Mouse (Mus musculus) CH12.LX (cell line): ENCODE measurements around the gene Nhsl1. TPM values are rescaled to one million over a fixed set of nuclear protein-coding genes. Genes with fewer than 3 reads are reported as not detected.

Experiments used
- DNase-seq: peaks from one replicate; pipeline ENCODE4 v3.0.0-alpha.2; 2013; ENCODE audit errors: extremely low read depth
- H3K27ac ChIP-seq: 2 replicates; pipeline ENCODE4 v1.5.1; 2012; ENCODE audit warnings: low read depth, mild to moderate bottlenecking, control low read depth, moderate library complexity; ENCODE audit not compliant: insufficient read depth
- H3K27me3 ChIP-seq: replicated peaks from 2 replicates; pipeline ENCODE3; 2012; ENCODE audit warnings: inconsistent platforms
- H3K36me3 ChIP-seq, 2 experiments: replicated peaks in 1 of 2; 2 replicates each; pipeline versions ENCODE3 to v1.6.1; 2012; ENCODE audit warnings: inconsistent platforms in 1 of 2, low read length in 1 of 2, mild to moderate bottlenecking in 1 of 2, mixed read lengths in 1 of 2, moderate library complexity in 1 of 2; ENCODE audit not compliant: control insufficient read depth in 1 of 2, insufficient read depth in 1 of 2
- H3K4me1 ChIP-seq, 2 experiments: 2 replicates each; pipeline ENCODE4 v1.6.1; 2012; ENCODE audit warnings: inconsistent platforms in 1 of 2, moderate library complexity in 1 of 2; ENCODE audit not compliant: insufficient read depth in 2 of 2, control insufficient read depth in 1 of 2
- H3K4me2 ChIP-seq: 2 replicates; pipeline ENCODE4 v1.6.1; 2012; ENCODE audit warnings: low read depth, mild to moderate bottlenecking, control low read depth; ENCODE audit not compliant: poor library complexity, insufficient read depth, severe bottlenecking
- H3K4me3 ChIP-seq, 3 experiments: fragments of 150-350 bp in 1 of 3; sonication (generic) in 1 of 3; replicated peaks in 1 of 3; 2 replicates each; pipeline versions ENCODE3 to v1.5.1; 2011 to 2012; ENCODE audit warnings: low read depth in 2 of 3, low read length in 2 of 3, mild to moderate bottlenecking in 2 of 3, moderate library complexity in 2 of 3, control low read depth in 1 of 3, improper control_type of control experiment in 1 of 3, inconsistent platforms in 1 of 3, mixed read lengths in 1 of 3; ENCODE audit not compliant: poor library complexity in 1 of 3
- H3K79me2 ChIP-seq: replicated peaks from 2 replicates; pipeline ENCODE4 v1.6.1; 2012; ENCODE audit warnings: mild to moderate bottlenecking, moderate library complexity; ENCODE audit not compliant: control insufficient read depth, poor library complexity, insufficient read depth, severe bottlenecking; ENCODE audit errors: extremely low read depth
- H3K9ac ChIP-seq: 2 replicates; pipeline ENCODE4 v1.6.1; 2012; ENCODE audit warnings: low read depth, mild to moderate bottlenecking, control low read depth, moderate library complexity; ENCODE audit not compliant: insufficient read depth
- H3K9me3 ChIP-seq: replicated peaks from 2 replicates; pipeline ENCODE3; 2012; ENCODE audit warnings: low read length, inconsistent platforms, mixed read lengths
- BHLHE40 ChIP-seq: IDR thresholded peaks from 2 replicates; pipeline ENCODE4 v1.6.1; 2011; ENCODE audit warnings: mild to moderate bottlenecking, low read depth, low read length, improper control_type of control experiment
- CHD2 ChIP-seq: IDR thresholded peaks from 2 replicates; pipeline ENCODE4 v1.6.1; 2011; ENCODE audit warnings: low read length, improper control_type of control experiment
- CTCF ChIP-seq, 2 experiments: IDR thresholded peaks in 1 of 2; conservative IDR thresholded peaks in 1 of 2; 2 replicates each; pipeline ENCODE4 v1.5.1; 2011 to 2012; ENCODE audit warnings: low read depth in 2 of 2, low read length in 2 of 2, improper control_type of control experiment in 1 of 2, inconsistent platforms in 1 of 2, mild to moderate bottlenecking in 1 of 2, moderate library complexity in 1 of 2
- ELF1 ChIP-seq: IDR thresholded peaks from 2 replicates; pipeline ENCODE4 v1.6.1; 2014; ENCODE audit warnings: low read depth, mild to moderate bottlenecking, inconsistent platforms, low read length, improper control_type of control experiment
- EP300 ChIP-seq: IDR thresholded peaks from 2 replicates; pipeline ENCODE4 v1.6.1; 2011; ENCODE audit warnings: low read length, improper control_type of control experiment
- ETS1 ChIP-seq: conservative IDR thresholded peaks from 2 replicates; pipeline ENCODE4 v1.6.1; 2012; ENCODE audit warnings: low read depth, mild to moderate bottlenecking, inconsistent platforms, low read length, improper control_type of control experiment, moderate library complexity
- GABPA ChIP-seq: IDR thresholded peaks from 2 replicates; pipeline ENCODE4 v1.6.1; 2012; ENCODE audit warnings: low read depth, low read length, improper control_type of control experiment, inconsistent platforms; ENCODE audit not compliant: insufficient replicate concordance
- HCFC1 ChIP-seq: IDR thresholded peaks from 2 replicates; pipeline ENCODE4 v1.6.1; 2012; ENCODE audit warnings: low read depth, mild to moderate bottlenecking, inconsistent platforms, low read length, improper control_type of control experiment
- JUN ChIP-seq: IDR thresholded peaks from 2 replicates; pipeline ENCODE4 v1.6.1; 2011; ENCODE audit warnings: low read depth, mild to moderate bottlenecking, low read length, improper control_type of control experiment, moderate library complexity; ENCODE audit not compliant: insufficient read depth
- JUND ChIP-seq: conservative IDR thresholded peaks from 2 replicates; pipeline ENCODE4 v1.6.1; 2011; ENCODE audit warnings: low read depth, low read length, improper control_type of control experiment
- KAT2A ChIP-seq: IDR thresholded peaks from 2 replicates; pipeline ENCODE4 v1.6.1; 2012; ENCODE audit warnings: low read length, improper control_type of control experiment, inconsistent platforms; ENCODE audit not compliant: insufficient replicate concordance
- MAFK ChIP-seq: IDR thresholded peaks from 2 replicates; pipeline ENCODE4 v1.6.1; 2011; ENCODE audit warnings: low read length, improper control_type of control experiment; ENCODE audit not compliant: insufficient replicate concordance
- MAX ChIP-seq: IDR thresholded peaks from 2 replicates; pipeline ENCODE4 v1.6.1; 2011; ENCODE audit warnings: low read length, improper control_type of control experiment
- MAZ ChIP-seq: IDR thresholded peaks from 2 replicates; pipeline ENCODE4 v1.6.1; 2012; ENCODE audit warnings: low read depth, mild to moderate bottlenecking, inconsistent platforms, low read length, improper control_type of control experiment, moderate library complexity
- MEF2A ChIP-seq: IDR thresholded peaks from 2 replicates; pipeline ENCODE4 v1.6.1; 2014; ENCODE audit warnings: low read depth, mild to moderate bottlenecking, inconsistent platforms, low read length, improper control_type of control experiment, borderline replicate concordance
- MXI1 ChIP-seq: IDR thresholded peaks from 2 replicates; pipeline ENCODE4 v1.6.1; 2011; ENCODE audit warnings: mild to moderate bottlenecking, low read depth, low read length, improper control_type of control experiment
- MYC ChIP-seq: IDR thresholded peaks from 2 replicates; pipeline ENCODE4 v1.6.1; 2011; ENCODE audit warnings: low read depth, mild to moderate bottlenecking, improper control_type of control experiment, low read length
- NRF1 ChIP-seq: IDR thresholded peaks from 2 replicates; pipeline ENCODE4 v1.6.1; 2014; ENCODE audit warnings: low read depth, mild to moderate bottlenecking, inconsistent platforms, low read length, improper control_type of control experiment, moderate library complexity
- PAX5 ChIP-seq: IDR thresholded peaks from 2 replicates; pipeline ENCODE4 v1.6.1; 2012; ENCODE audit warnings: low read length, inconsistent platforms, mixed read lengths
- POLR2A ChIP-seq: IDR thresholded peaks from 2 replicates; pipeline ENCODE4 v1.6.1; 2011; ENCODE audit warnings: low read depth, mild to moderate bottlenecking, improper control_type of control experiment, low read length
- POLR2AphosphoS2 ChIP-seq: IDR thresholded peaks from 2 replicates; pipeline ENCODE4 v1.6.1; 2011; ENCODE audit warnings: low read depth, low read length, improper control_type of control experiment
- RAD21 ChIP-seq: IDR thresholded peaks from 2 replicates; pipeline ENCODE4 v1.6.1; 2011; ENCODE audit warnings: low read depth, mild to moderate bottlenecking, low read length, improper control_type of control experiment, moderate library complexity
- RCOR1 ChIP-seq: conservative IDR thresholded peaks from 2 replicates; pipeline ENCODE4 v1.6.1; 2012; ENCODE audit warnings: low read depth, mild to moderate bottlenecking, inconsistent platforms, low read length, improper control_type of control experiment
- SMC3 ChIP-seq: IDR thresholded peaks from 2 replicates; pipeline ENCODE4 v1.6.1; 2011; ENCODE audit warnings: low read depth, low read length, improper control_type of control experiment
- TBP ChIP-seq: conservative IDR thresholded peaks from 2 replicates; pipeline ENCODE4 v1.6.1; 2011; ENCODE audit warnings: low read depth, low read length, improper control_type of control experiment
- USF1 ChIP-seq: IDR thresholded peaks from 2 replicates; pipeline ENCODE4 v1.6.1; 2014; ENCODE audit warnings: low read depth, mild to moderate bottlenecking, inconsistent platforms, low read length, improper control_type of control experiment
- ZKSCAN1 ChIP-seq: IDR thresholded peaks from 2 replicates; pipeline ENCODE4 v1.6.1; 2012; ENCODE audit warnings: low read depth, inconsistent platforms, low read length, improper control_type of control experiment, borderline replicate concordance
- ZMIZ1 ChIP-seq: IDR thresholded peaks from 2 replicates; pipeline ENCODE4 v1.6.1; 2012; ENCODE audit warnings: low read depth, mild to moderate bottlenecking, inconsistent platforms, low read length, improper control_type of control experiment
- ZNF384 ChIP-seq: IDR thresholded peaks from 2 replicates; pipeline ENCODE4 v1.6.1; 2012; ENCODE audit warnings: low read depth, low read length, improper control_type of control experiment, inconsistent platforms
- dilution Hi-C: fragments of 300-500 bp; cut with MboI; formaldehyde crosslinking; loops from 2 replicates; pipeline ENCODE4 v1.14.3; 2020; ENCODE audit warnings: low sequenced_read_pairs; ENCODE audit not compliant: extremely low pct_unique_long_range_greater_than_20kb, extremely low pct_ligation_motif_present
- in situ Hi-C: fragments of 300-500 bp; cut with MboI; formaldehyde crosslinking; loops from 3 replicates; pipeline ENCODE4 v1.14.3; 2019; ENCODE audit warnings: low sequenced_read_pairs, low pct_ligation_motif_present, low pct_unique_long_range_greater_than_20kb, mixed read lengths
- polyA plus RNA-seq: library from polyadenylated mRNA; unstranded; fragments of >175 nt; gene quantifications from 2 replicates; pipeline ENCODE4 v1.2.1, GENCODE M21; 2012; ENCODE audit warnings: low read depth; ENCODE audit not compliant: insufficient read length
- total RNA-seq, 2 experiments: library from RNA; depleted of rRNA; stranded (reverse); fragments of 300-350 nt in 1 of 2; fragments of >200 nt in 1 of 2; gene quantifications; 2 replicates each; pipeline ENCODE4 v1.2.3; 2012 to 2014

Gene Nhsl1
- total and polyA plus RNA-seq, 3 experiments: 0.13 to 0.19 (median 0.15) TPM

GRCm38 (mm10) chr10:18394270-18394669 lies 75.5 kb downstream of the Nhsl1 start:
- Histone ChIP-seq H3K4me3 (no peak overlapping the region), H3K27ac (no peak overlapping the region), H3K79me2 (no peaks in the 10 kb centered on the region), H3K9ac (no peak overlapping the region), H3K4me2 (peak overlapping the region; percentile 79), H3K36me3 (no peaks in the 10 kb centered on the region), H3K27me3 (no peaks in the 10 kb centered on the region), H3K9me3 (no peaks in the 10 kb centered on the region), H3K4me1 (peaks cover 3 to 17% of the 10 kb centered on the region in 2 experiments; a peak in 3 of 4 replicates)
- in situ Hi-C loops (loop anchor here (5.0 kb wide), 1 partner anchor 147 kb away; no protein-coding TSS in a partner anchor), dilution Hi-C loops (no loop called here)
- TF ChIP-seq GABPA: no peak
- TF ChIP-seq TBP: no peak
- no peak for TF ChIP-seq USF1
- TF ChIP-seq POLR2AphosphoS2: no peak
- TF ChIP-seq KAT2A: no peak
- TF ChIP-seq EP300: no peak
- no peak for TF ChIP-seq CHD2
- TF ChIP-seq HCFC1: no peak
- TF ChIP-seq ZNF384: no peak
- no peak for TF ChIP-seq MYC
- TF ChIP-seq JUND: no peak
- TF ChIP-seq ZMIZ1: no peak
- TF ChIP-seq NRF1: no peak
- TF ChIP-seq MAX: no peak
- TF ChIP-seq PAX5: no peak
- TF ChIP-seq CTCF (conservative IDR thresholded peaks at IDR 0.05 in 1 of 2, IDR thresholded peaks at IDR 0.05 in 1 of 2; ENCODE audit: low read depth in 2 of 2, low read length in 2 of 2): no peak
- TF ChIP-seq MAZ: no peak
- TF ChIP-seq MEF2A: no peak
- no peak for DNase-seq

GRCm38 (mm10) chr10:18400089-18400644 lies 81.4 kb downstream of the Nhsl1 start:
- in situ Hi-C loops: no loop called here
- TF ChIP-seq MAFK: no peak
- no peak for TF ChIP-seq SMC3
- no peak for TF ChIP-seq ZKSCAN1
- TF ChIP-seq RCOR1: no peak
- no peak for TF ChIP-seq BHLHE40
- TF ChIP-seq MXI1: no peak
- TF ChIP-seq RAD21: no peak
- no peak for TF ChIP-seq ELF1
- TF ChIP-seq MAZ: no peak
- no peak for TF ChIP-seq JUN
- TF ChIP-seq POLR2A: no peak
- no peak for TF ChIP-seq ETS1

More at GRCm38 (mm10) chr10:18400089-18400644, 81.4 kb downstream of the Nhsl1 start:
- dilution Hi-C loops: no loop called here
- H3K27ac ChIP-seq: no peak overlapping the region
- H3K27me3 ChIP-seq: no peaks in the 10 kb centered on the region
- no peaks in the 10 kb centered on the region for H3K79me2 ChIP-seq
- H3K4me2 ChIP-seq: no peak overlapping the region
- no peak overlapping the region for H3K4me3 ChIP-seq
- H3K9me3 ChIP-seq: no peaks in the 10 kb centered on the region
- no peak for DNase-seq
- no peaks in the 10 kb centered on the region for H3K4me1 ChIP-seq
- H3K9ac ChIP-seq: no peak overlapping the region
- H3K36me3 ChIP-seq: no peaks in the 10 kb centered on the region
